Mouse (Mus musculus): ENCODE measurements around the gene Fam170b. TPM values are rescaled to one million over a fixed set of nuclear protein-coding genes. Genes with fewer than 3 reads are reported as not detected.

Gene Fam170b
- polyA plus RNA-seq, 1 experiment = not detected

DNA sequence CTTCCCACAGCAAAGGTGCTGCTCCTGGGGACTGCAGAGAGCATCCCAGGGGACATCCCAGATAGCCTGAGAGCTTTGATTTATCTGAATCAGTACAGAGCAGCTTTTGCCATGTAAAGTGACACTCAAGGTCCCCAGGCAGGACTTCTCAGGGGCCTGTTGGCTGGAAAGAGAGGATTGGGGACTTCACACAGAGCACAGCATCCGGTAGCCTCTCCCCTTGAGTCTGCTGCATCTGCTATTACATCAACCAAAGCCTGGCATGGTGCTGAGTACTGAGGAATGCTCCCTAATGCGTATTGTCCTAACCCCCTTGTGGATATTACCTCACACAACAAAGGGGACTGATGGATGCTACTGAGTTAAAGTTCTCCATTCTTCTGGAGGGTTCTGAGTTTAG, 27.9 kb downstream of the Fam170b start:
- Histone ChIP-seq H3K4me3 (ENCODE audit: insufficient read depth, low read depth, low read length) (no peak overlapping the region), H3K27me3 (replicated peaks; ENCODE audit: control insufficient read depth, insufficient read depth, low read length) (no peaks in the 10 kb centered on the region; the same call in 1 of the 2 replicates), H3K27ac (ENCODE audit: insufficient read depth, low read depth, low read length) (0 out of 2 replicates have a peak overlapping the region, but pooled peaks have one; percentile 3), H3K4me1 (ENCODE audit: control insufficient read depth, insufficient read depth, low read length) (no peaks in the 10 kb centered on the region), H3K36me3 (ENCODE audit: control insufficient read depth, insufficient read depth, low read length) (no peaks in the 10 kb centered on the region)
- 61% methylated on average over 2 of the region's 2 CpGs for WGBS
- no peak for TF ChIP-seq CTCF (conservative IDR thresholded peaks at IDR 0.05; ENCODE audit: insufficient read depth, insufficient read length, low read depth, low read length)
- no peak for TF ChIP-seq POLR2A (IDR thresholded peaks at IDR 0.05; ENCODE audit: low read depth, low read length)
- no peak for DNase-seq

DNA sequence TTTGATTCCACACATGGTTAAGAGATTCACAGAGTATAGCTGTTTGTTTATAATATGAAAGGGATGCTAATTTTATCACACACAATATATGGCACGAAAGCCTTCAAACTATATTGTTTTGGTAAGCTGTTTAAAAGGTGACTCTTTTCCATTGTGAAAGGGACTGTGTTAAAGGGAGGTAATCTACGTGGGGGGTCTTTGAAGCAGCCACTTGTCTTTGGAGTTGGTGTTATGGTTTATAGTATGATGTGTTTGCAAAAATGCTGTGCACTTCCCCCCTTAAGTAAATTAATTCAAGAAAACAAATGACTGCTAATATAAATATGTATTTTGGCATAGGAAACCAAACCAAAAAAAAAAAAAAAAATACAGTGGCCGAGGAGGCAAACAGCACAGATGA, 31.6 kb downstream of the Fam170b start:
- Histone ChIP-seq H3K4me1 (ENCODE audit: control insufficient read depth, insufficient read depth, low read length) (no peaks in the 10 kb centered on the region), H3K27ac (ENCODE audit: insufficient read depth, low read depth, low read length) (no peak overlapping the region), H3K27me3 (replicated peaks; ENCODE audit: control insufficient read depth, insufficient read depth, low read length) (no peaks in the 10 kb centered on the region), H3K36me3 (ENCODE audit: control insufficient read depth, insufficient read depth, low read length) (no peaks in the 10 kb centered on the region), H3K4me3 (ENCODE audit: insufficient read depth, low read depth, low read length) (no peak overlapping the region)
- 63% methylated on average over 3 of the region's 3 CpGs for WGBS
- TF ChIP-seq CTCF (conservative IDR thresholded peaks at IDR 0.05; ENCODE audit: insufficient read depth, insufficient read length, low read depth, low read length) = no peak
- TF ChIP-seq POLR2A (IDR thresholded peaks at IDR 0.05; ENCODE audit: low read depth, low read length) = no peak
- DNase-seq = no peak

- Histone ChIP-seq H3K4me1 (ENCODE audit: control insufficient read depth, insufficient read depth, low read length) (no peaks in the 10 kb centered on the region), H3K4me3 (ENCODE audit: insufficient read depth, low read depth, low read length) (no peak overlapping the region), H3K27me3 (replicated peaks; ENCODE audit: control insufficient read depth, insufficient read depth, low read length) (no peaks in the 10 kb centered on the region), H3K36me3 (ENCODE audit: control insufficient read depth, insufficient read depth, low read length) (no peaks in the 10 kb centered on the region), H3K27ac (ENCODE audit: insufficient read depth, low read depth, low read length) (no peak overlapping the region)
- DNase-seq = no peak
- TF ChIP-seq POLR2A (IDR thresholded peaks at IDR 0.05; ENCODE audit: low read depth, low read length) (no peak), CTCF (conservative IDR thresholded peaks at IDR 0.05; ENCODE audit: insufficient read depth, insufficient read length, low read depth, low read length) (no peak)
- WGBS = 90% methylated on average over 5 of the region's 5 CpGs
Observed at GRCm38 (mm10) chr14:32871963-32872362, 38.2 kb downstream of the Fam170b start.

- DNase-seq = peak; percentile 47
- Histone ChIP-seq H3K36me3 (ENCODE audit: control insufficient read depth, insufficient read depth, low read length) (no peaks in the 10 kb centered on the region), H3K4me3 (ENCODE audit: insufficient read depth, low read depth, low read length) (no peak overlapping the region), H3K27me3 (replicated peaks; ENCODE audit: control insufficient read depth, insufficient read depth, low read length) (no peaks in the 10 kb centered on the region), H3K27ac (ENCODE audit: insufficient read depth, low read depth, low read length) (peak overlapping the region; percentile 48; the same call in 1 of the 2 replicates), H3K4me1 (ENCODE audit: control insufficient read depth, insufficient read depth, low read length) (no peaks in the 10 kb centered on the region)
- TF ChIP-seq POLR2A (IDR thresholded peaks at IDR 0.05; ENCODE audit: low read depth, low read length) (no peak), CTCF (conservative IDR thresholded peaks at IDR 0.05; ENCODE audit: insufficient read depth, insufficient read length, low read depth, low read length) (no peak)
- 70% methylated on average over 6 of the region's 6 CpGs for WGBS
Observed at GRCm38 (mm10) chr14:32877549-32877948, 43.8 kb downstream of the Fam170b start.

GRCm38 (mm10) chr14:32880332-32880731, 46.6 kb downstream of the Fam170b start:
- TF ChIP-seq CTCF (conservative IDR thresholded peaks at IDR 0.05; ENCODE audit: insufficient read depth, insufficient read length, low read depth, low read length) (no peak), POLR2A (IDR thresholded peaks at IDR 0.05; ENCODE audit: low read depth, low read length) (no peak)
- no peak for DNase-seq
- no peak overlapping the region for H3K4me3 ChIP-seq (ENCODE audit: insufficient read depth, low read depth, low read length)
- 81% methylated on average over 5 of the region's 5 CpGs for WGBS
- H3K4me1 ChIP-seq (ENCODE audit: control insufficient read depth, insufficient read depth, low read length) = no peaks in the 10 kb centered on the region
- H3K27me3 ChIP-seq (replicated peaks; ENCODE audit: control insufficient read depth, insufficient read depth, low read length) = no peaks in the 10 kb centered on the region
- H3K27ac ChIP-seq (ENCODE audit: insufficient read depth, low read depth, low read length) = no peak overlapping the region
- H3K36me3 ChIP-seq (ENCODE audit: control insufficient read depth, insufficient read depth, low read length) = no peaks in the 10 kb centered on the region

GRCm38 (mm10) chr14:32881693-32882092, 47.9 kb downstream of the Fam170b start:
- Histone ChIP-seq H3K4me1 (ENCODE audit: control insufficient read depth, insufficient read depth, low read length) (no peaks in the 10 kb centered on the region), H3K4me3 (ENCODE audit: insufficient read depth, low read depth, low read length) (no peak overlapping the region), H3K27ac (ENCODE audit: insufficient read depth, low read depth, low read length) (no peak overlapping the region), H3K36me3 (ENCODE audit: control insufficient read depth, insufficient read depth, low read length) (no peaks in the 10 kb centered on the region), H3K27me3 (replicated peaks; ENCODE audit: control insufficient read depth, insufficient read depth, low read length) (no peaks in the 10 kb centered on the region)
- TF ChIP-seq CTCF (conservative IDR thresholded peaks at IDR 0.05; ENCODE audit: insufficient read depth, insufficient read length, low read depth, low read length) (no peak), POLR2A (IDR thresholded peaks at IDR 0.05; ENCODE audit: low read depth, low read length) (no peak)
- whole genome bisulfite sequencing = 85% methylated on average over 1 of the region's 1 CpGs
- no peak for DNase-seq

Other genes with a start within 250 kb of the Fam170b start
- gene Prrxl1, start 234.6 kb upstream of the Fam170b start, polyA plus RNA-seq (2012; rRNA removed) = not detected in 2 replicates
- 0.86 TPM in 1 of 2 replicates, not detected in the other for gene 3425401B19Rik, start 148.7 kb upstream of the Fam170b start, polyA plus RNA-seq (2012; rRNA removed)
- 0.84 and 1.0 TPM in 2 replicates for gene Tmem273, start 48.0 kb upstream of the Fam170b start, polyA plus RNA-seq (2012; rRNA removed)
- 8.0 and 8.3 TPM in 2 replicates for gene Vstm4, start 22.8 kb downstream of the Fam170b start, polyA plus RNA-seq (2012; rRNA removed)
- 0.53 and 0.61 TPM in 2 replicates for gene Lrrc18, start 157.4 kb downstream of the Fam170b start, polyA plus RNA-seq (2012; rRNA removed)